Mouse (Mus musculus): ENCODE measurements around the gene Sec24a. TPM values are rescaled to one million over a fixed set of nuclear protein-coding genes. Genes with fewer than 3 reads are reported as not detected.
"Not testable (repeated sequence)": the region's sequence is repeated elsewhere in the genome, so short reads cannot be mapped to it uniquely, and the experiment has no call there.

Sec24a gene
- polyA plus RNA-seq, 1 experiment from 2014 or later = 11.7 TPM

GRCm38 (mm10) chr11:51789735-51790134 is 26.3 kb upstream of the Sec24a start:
- not testable (repeated sequence) for H3K9me3 ChIP-seq (ENCODE audit: low read length); H3K4me1 ChIP-seq (ENCODE audit: insufficient read depth, low read length); H3K27ac ChIP-seq (ENCODE audit: low read length); H3K27me3 ChIP-seq (ENCODE audit: insufficient read depth, low read length); H3K4me2 ChIP-seq (replicated peaks; ENCODE audit: low read depth, low read length); H3K4me3 ChIP-seq (ENCODE audit: low read length); H3K9ac ChIP-seq (replicated peaks; ENCODE audit: low read length); ATAC-seq (ENCODE audit: low FRiP score, low TSS enrichment)
- peaks cover 34% of the 10 kb centered on the region for H3K36me3 ChIP-seq (ENCODE audit: insufficient read depth, low read length)
- WGBS = 87% methylated on average over 4 of the region's 4 CpGs

DNA sequence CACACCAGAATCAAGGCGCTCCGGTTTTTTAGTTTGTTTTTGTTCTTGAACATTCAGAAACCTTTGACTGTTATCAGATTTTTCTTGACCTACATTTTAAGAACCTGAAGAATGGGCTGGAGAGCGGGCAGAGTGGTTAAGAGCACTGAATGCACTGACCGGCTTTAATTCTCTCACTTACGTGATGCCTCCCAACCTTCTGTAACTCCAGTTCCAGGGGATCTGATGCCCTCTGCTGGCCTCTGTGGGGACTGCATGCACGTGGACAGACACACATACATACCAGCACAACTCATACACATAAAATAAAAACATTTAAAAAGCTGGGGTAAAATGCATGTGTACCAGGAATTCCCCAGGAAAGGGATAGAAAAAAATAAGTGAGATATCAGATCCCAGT is 22.5 kb upstream of the Sec24a start:
- no peak overlapping the region for H3K4me3 ChIP-seq (ENCODE audit: low read length)
- ATAC-seq (ENCODE audit: low FRiP score, low TSS enrichment) = no peak
- H3K36me3 ChIP-seq (ENCODE audit: insufficient read depth, low read length) = peaks cover 43% of the 10 kb centered on the region
- no peak overlapping the region for H3K4me2 ChIP-seq (replicated peaks; ENCODE audit: low read depth, low read length)
- H3K4me1 ChIP-seq (ENCODE audit: insufficient read depth, low read length) = no peaks in the 10 kb centered on the region
- 92% methylated on average over 6 of the region's 6 CpGs for WGBS
- H3K9me3 ChIP-seq (ENCODE audit: low read length) = no peaks in the 10 kb centered on the region
- H3K27ac ChIP-seq (ENCODE audit: low read length) = no peak overlapping the region
- no peak overlapping the region for H3K9ac ChIP-seq (replicated peaks; ENCODE audit: low read length)
- H3K27me3 ChIP-seq (ENCODE audit: insufficient read depth, low read length) = no peaks in the 10 kb centered on the region

DNA sequence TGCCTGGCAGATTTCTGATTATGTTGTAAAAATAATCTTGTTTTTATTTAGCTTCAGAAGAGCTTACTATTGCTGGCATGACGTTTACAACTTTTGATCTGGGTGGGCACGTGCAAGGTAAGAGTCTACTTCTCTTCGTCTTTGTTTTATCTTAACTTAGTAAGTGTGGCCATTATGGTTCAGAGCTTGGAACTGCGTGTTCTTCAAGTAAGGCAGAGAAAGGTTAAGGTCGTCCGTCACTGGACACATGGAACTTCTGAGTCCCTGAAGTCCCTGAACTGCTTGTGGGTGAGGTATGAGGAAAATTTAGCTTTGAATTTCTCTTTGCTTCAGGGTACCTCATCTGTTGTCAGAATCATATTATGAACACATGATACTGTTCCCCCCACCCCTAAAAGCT is 19.3 kb upstream of the Sec24a start:
- Histone ChIP-seq H3K36me3 (ENCODE audit: insufficient read depth, low read length) (peaks cover 48% of the 10 kb centered on the region), H3K9ac (replicated peaks; ENCODE audit: low read length) (no peak overlapping the region), H3K27ac (ENCODE audit: low read length) (no peak overlapping the region), H3K4me2 (replicated peaks; ENCODE audit: low read depth, low read length) (no peak overlapping the region), H3K4me3 (ENCODE audit: low read length) (no peak overlapping the region), H3K9me3 (ENCODE audit: low read length) (no peaks in the 10 kb centered on the region), H3K4me1 (ENCODE audit: insufficient read depth, low read length) (no peaks in the 10 kb centered on the region), H3K27me3 (ENCODE audit: insufficient read depth, low read length) (no peaks in the 10 kb centered on the region)
- no peak for ATAC-seq (ENCODE audit: low FRiP score, low TSS enrichment)
- WGBS = 88% methylated on average over 6 of the region's 6 CpGs

- 87% methylated on average over 9 of the region's 9 CpGs for WGBS
- Histone ChIP-seq H3K4me1 (ENCODE audit: insufficient read depth, low read length) (no peaks in the 10 kb centered on the region), H3K27me3 (ENCODE audit: insufficient read depth, low read length) (no peaks in the 10 kb centered on the region), H3K9ac (replicated peaks; ENCODE audit: low read length) (no peak overlapping the region), H3K4me2 (replicated peaks; ENCODE audit: low read depth, low read length) (no peak overlapping the region), H3K27ac (ENCODE audit: low read length) (no peak overlapping the region), H3K4me3 (ENCODE audit: low read length) (no peak overlapping the region), H3K9me3 (ENCODE audit: low read length) (no peaks in the 10 kb centered on the region), H3K36me3 (ENCODE audit: insufficient read depth, low read length) (peaks cover 36% of the 10 kb centered on the region)
- no peak for ATAC-seq (ENCODE audit: low FRiP score, low TSS enrichment)
Measured at GRCm38 (mm10) chr11:51780773-51781267, 17.4 kb upstream of the Sec24a start.

- no peak overlapping the region for H3K9ac ChIP-seq (replicated peaks; ENCODE audit: low read length)
- H3K9me3 ChIP-seq (ENCODE audit: low read length) = no peaks in the 10 kb centered on the region
- no peak overlapping the region for H3K27ac ChIP-seq (ENCODE audit: low read length)
- H3K4me3 ChIP-seq (ENCODE audit: low read length) = no peak overlapping the region
- WGBS = 90% methylated on average over 5 of the region's 5 CpGs
- peaks cover 21% of the 10 kb centered on the region for H3K36me3 ChIP-seq (ENCODE audit: insufficient read depth, low read length)
- H3K27me3 ChIP-seq (ENCODE audit: insufficient read depth, low read length) = no peaks in the 10 kb centered on the region
- no peak overlapping the region for H3K4me2 ChIP-seq (replicated peaks; ENCODE audit: low read depth, low read length)
- ATAC-seq (ENCODE audit: low FRiP score, low TSS enrichment) = no peak
- H3K4me1 ChIP-seq (ENCODE audit: insufficient read depth, low read length) = no peaks in the 10 kb centered on the region
Measured at GRCm38 (mm10) chr11:51777478-51777877, 14.0 kb upstream of the Sec24a start.

DNA sequence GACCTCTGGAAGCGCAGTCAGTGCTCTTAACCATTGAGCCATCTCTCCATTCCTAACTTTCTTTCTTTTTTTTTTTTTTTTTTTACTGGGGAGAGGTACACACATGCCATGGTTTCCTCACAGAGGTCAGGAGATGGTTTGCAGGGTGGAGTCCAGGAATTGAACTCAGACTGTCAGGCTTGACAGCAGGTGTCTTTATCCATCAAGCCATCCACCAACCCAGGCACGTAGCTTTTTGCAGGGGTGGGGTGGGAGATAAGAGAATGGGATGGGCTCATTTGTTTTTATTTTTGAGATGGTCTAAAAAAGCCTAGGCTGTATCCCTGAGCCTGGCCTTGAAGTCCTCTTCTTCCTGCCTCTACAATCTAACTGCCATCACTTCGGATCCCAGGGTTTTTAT is 12.1 kb upstream of the Sec24a start:
- 89% methylated on average over 3 of the region's 3 CpGs for WGBS
- no peak for ATAC-seq (ENCODE audit: low FRiP score, low TSS enrichment)
- Histone ChIP-seq H3K27me3 (ENCODE audit: insufficient read depth, low read length) (no peaks in the 10 kb centered on the region), H3K4me1 (ENCODE audit: insufficient read depth, low read length) (no peaks in the 10 kb centered on the region), H3K9me3 (ENCODE audit: low read length) (no peaks in the 10 kb centered on the region), H3K27ac (ENCODE audit: low read length) (no peak overlapping the region), H3K9ac (replicated peaks; ENCODE audit: low read length) (no peak overlapping the region), H3K4me3 (ENCODE audit: low read length) (no peak overlapping the region), H3K4me2 (replicated peaks; ENCODE audit: low read depth, low read length) (no peak overlapping the region), H3K36me3 (ENCODE audit: insufficient read depth, low read length) (peaks cover 9% of the 10 kb centered on the region)

DNA sequence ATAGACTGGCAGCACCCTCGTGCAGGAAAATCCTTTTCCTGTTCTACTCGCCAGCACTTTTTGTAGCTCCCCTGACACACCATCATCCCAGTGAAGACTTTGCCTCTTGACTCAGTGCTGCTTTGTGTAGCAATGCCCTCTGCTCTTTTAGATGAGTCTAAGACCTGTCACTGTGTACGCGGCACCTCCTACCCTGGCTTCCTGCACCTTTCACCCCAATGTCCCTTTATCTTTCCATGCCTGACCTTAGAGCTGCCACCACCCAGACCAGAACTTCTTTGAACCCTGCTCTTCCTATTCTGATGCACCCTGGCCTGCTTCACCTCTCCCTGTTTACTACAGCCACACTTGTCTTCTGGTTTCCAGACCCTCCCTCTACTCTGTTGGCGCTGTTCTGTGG is 4.9 kb upstream of the Sec24a start:
- 55% methylated on average over 5 of the region's 5 CpGs for WGBS
- Histone ChIP-seq H3K27ac (ENCODE audit: low read length) (no peak overlapping the region), H3K9me3 (ENCODE audit: low read length) (no peaks in the 10 kb centered on the region), H3K4me1 (ENCODE audit: insufficient read depth, low read length) (peaks cover 12% of the 10 kb centered on the region), H3K4me2 (replicated peaks; ENCODE audit: low read depth, low read length) (no peak overlapping the region), H3K36me3 (ENCODE audit: insufficient read depth, low read length) (no peaks in the 10 kb centered on the region; the same call in 1 of the 2 replicates), H3K4me3 (ENCODE audit: low read length) (no peak overlapping the region), H3K9ac (replicated peaks; ENCODE audit: low read length) (no peak overlapping the region), H3K27me3 (ENCODE audit: insufficient read depth, low read length) (no peaks in the 10 kb centered on the region)
- ATAC-seq (ENCODE audit: low FRiP score, low TSS enrichment) = no peak

- Histone ChIP-seq H3K4me1 (ENCODE audit: insufficient read depth, low read length) (peaks cover 15% of the 10 kb centered on the region), H3K9me3 (ENCODE audit: low read length) (no peaks in the 10 kb centered on the region), H3K4me2 (replicated peaks; ENCODE audit: low read depth, low read length) (no peak overlapping the region), H3K4me3 (ENCODE audit: low read length) (no peak overlapping the region), H3K36me3 (ENCODE audit: insufficient read depth, low read length) (no peaks in the 10 kb centered on the region; the same call in 1 of the 2 replicates), H3K27ac (ENCODE audit: low read length) (no peak overlapping the region), H3K27me3 (ENCODE audit: insufficient read depth, low read length) (no peaks in the 10 kb centered on the region), H3K9ac (replicated peaks; ENCODE audit: low read length) (no peak overlapping the region)
- ATAC-seq (ENCODE audit: low FRiP score, low TSS enrichment) = no peak
- WGBS = 44% methylated on average over 8 of the region's 8 CpGs
Measured at GRCm38 (mm10) chr11:51767579-51768220, 4.3 kb upstream of the Sec24a start.

GRCm38 (mm10) chr11:51764816-51765215 is 1.4 kb upstream of the Sec24a start:
- Histone ChIP-seq H3K9me3 (ENCODE audit: low read length) (no peaks in the 10 kb centered on the region), H3K36me3 (ENCODE audit: insufficient read depth, low read length) (no peaks in the 10 kb centered on the region), H3K4me3 (ENCODE audit: low read length) (0 out of 2 replicates have a peak overlapping the region, but pooled peaks have one; percentile 100), H3K4me1 (ENCODE audit: insufficient read depth, low read length) (peaks cover 15% of the 10 kb centered on the region), H3K27ac (ENCODE audit: low read length) (no peak overlapping the region), H3K27me3 (ENCODE audit: insufficient read depth, low read length) (no peaks in the 10 kb centered on the region), H3K9ac (replicated peaks; ENCODE audit: low read length) (no peak overlapping the region), H3K4me2 (replicated peaks; ENCODE audit: low read depth, low read length) (peak overlapping the region; percentile 87)
- ATAC-seq (ENCODE audit: low FRiP score, low TSS enrichment) = no peak
- 79% methylated on average over 4 of the region's 4 CpGs for WGBS

GRCm38 (mm10) chr11:51763955-51764354 is 521 bp upstream of the Sec24a start:
- H3K9me3 ChIP-seq (ENCODE audit: low read length) = no peaks in the 10 kb centered on the region
- peak; percentile 19; the same call in 1 of the 2 replicates for ATAC-seq (ENCODE audit: low FRiP score, low TSS enrichment)
- no peaks in the 10 kb centered on the region for H3K36me3 ChIP-seq (ENCODE audit: insufficient read depth, low read length)
- no peak overlapping the region for H3K27ac ChIP-seq (ENCODE audit: low read length)
- WGBS = 5% methylated on average over 13 of the region's 13 CpGs
- peak overlapping the region; percentile 100 for H3K4me3 ChIP-seq (ENCODE audit: low read length)
- peaks cover 15% of the 10 kb centered on the region for H3K4me1 ChIP-seq (ENCODE audit: insufficient read depth, low read length)
- H3K27me3 ChIP-seq (ENCODE audit: insufficient read depth, low read length) = 0 out of 2 replicates have a peak, but pooled peaks cover 3% of the 10 kb centered on the region
- H3K4me2 ChIP-seq (replicated peaks; ENCODE audit: low read depth, low read length) = peak overlapping the region; percentile 87
- H3K9ac ChIP-seq (replicated peaks; ENCODE audit: low read length) = peak overlapping the region; percentile 92

Measured in kidney, embryonic 16.5 days (tissue).